Mouse (Mus musculus): ENCODE data around the gene Deup1. TPM values are rescaled to one million over a fixed set of nuclear protein-coding genes. Genes with fewer than 3 reads are reported as not detected.
"Not testable (repeated sequence)": the region's sequence is repeated elsewhere in the genome, so short reads cannot be mapped to it uniquely, and the experiment has no call there.

Gene Deup1
- polyA plus RNA-seq, 1 experiment from 2014 or later, result 0.82 TPM

- Histone ChIP-seq H3K4me2 (replicated peaks; ENCODE audit: low read depth, low read length) (no peak overlapping the region), H3K4me3 (ENCODE audit: low read length) (no peak overlapping the region), H3K27ac (ENCODE audit: low read length) (no peak overlapping the region), H3K9ac (replicated peaks; ENCODE audit: low read length) (no peak overlapping the region), H3K4me1 (ENCODE audit: insufficient read depth, low read length) (no peaks in the 10 kb centered on the region), H3K36me3 (ENCODE audit: insufficient read depth, low read length) (no peaks in the 10 kb centered on the region), H3K9me3 (ENCODE audit: low read length) (0 out of 2 replicates have a peak, but pooled peaks cover 3% of the 10 kb centered on the region), H3K27me3 (ENCODE audit: insufficient read depth, low read length) (no peaks in the 10 kb centered on the region)
- 73% methylated on average over 13 of the region's 13 CpGs for WGBS
- no peak for ATAC-seq (ENCODE audit: low FRiP score, low TSS enrichment)
These were observed 52.8 kb downstream of the Deup1 start for GRCm38 (mm10) chr9:15574750-15575454.

- no peak for ATAC-seq (ENCODE audit: low FRiP score, low TSS enrichment)
- Histone ChIP-seq H3K9me3 (ENCODE audit: low read length) (no peaks in the 10 kb centered on the region), H3K9ac (replicated peaks; ENCODE audit: low read length) (no peak overlapping the region), H3K4me2 (replicated peaks; ENCODE audit: low read depth, low read length) (no peak overlapping the region), H3K36me3 (ENCODE audit: insufficient read depth, low read length) (no peaks in the 10 kb centered on the region), H3K4me1 (ENCODE audit: insufficient read depth, low read length) (no peaks in the 10 kb centered on the region), H3K27me3 (ENCODE audit: insufficient read depth, low read length) (no peaks in the 10 kb centered on the region), H3K27ac (ENCODE audit: low read length) (no peak overlapping the region), H3K4me3 (ENCODE audit: low read length) (no peak overlapping the region)
- 82% methylated on average over 7 of the region's 7 CpGs for WGBS
These were observed 65.4 kb downstream of the Deup1 start for GRCm38 (mm10) chr9:15562353-15562752.

GRCm38 (mm10) chr9:15560451-15560850 lies 67.3 kb downstream of the Deup1 start:
- H3K9ac ChIP-seq (replicated peaks; ENCODE audit: low read length), result no peak overlapping the region
- no peaks in the 10 kb centered on the region for H3K36me3 ChIP-seq (ENCODE audit: insufficient read depth, low read length)
- H3K9me3 ChIP-seq (ENCODE audit: low read length), result no peaks in the 10 kb centered on the region
- H3K4me1 ChIP-seq (ENCODE audit: insufficient read depth, low read length), result no peaks in the 10 kb centered on the region
- H3K27ac ChIP-seq (ENCODE audit: low read length), result no peak overlapping the region
- WGBS, result 83% methylated on average over 3 of the region's 3 CpGs
- H3K4me3 ChIP-seq (ENCODE audit: low read length), result no peak overlapping the region
- no peak for ATAC-seq (ENCODE audit: low FRiP score, low TSS enrichment)
- no peak overlapping the region for H3K4me2 ChIP-seq (replicated peaks; ENCODE audit: low read depth, low read length)
- H3K27me3 ChIP-seq (ENCODE audit: insufficient read depth, low read length), result no peaks in the 10 kb centered on the region

GRCm38 (mm10) chr9:15553322-15553721 lies 74.4 kb downstream of the Deup1 start:
- H3K4me3 ChIP-seq (ENCODE audit: low read length), result no peak overlapping the region
- H3K9ac ChIP-seq (replicated peaks; ENCODE audit: low read length), result no peak overlapping the region
- 0 out of 2 replicates have a peak, but pooled peaks cover 4% of the 10 kb centered on the region for H3K9me3 ChIP-seq (ENCODE audit: low read length)
- no peak for ATAC-seq (ENCODE audit: low FRiP score, low TSS enrichment)
- no peak overlapping the region for H3K27ac ChIP-seq (ENCODE audit: low read length)
- no peaks in the 10 kb centered on the region for H3K4me1 ChIP-seq (ENCODE audit: insufficient read depth, low read length)
- peaks cover 4% of the 10 kb centered on the region for H3K36me3 ChIP-seq (ENCODE audit: insufficient read depth, low read length)
- H3K27me3 ChIP-seq (ENCODE audit: insufficient read depth, low read length), result no peaks in the 10 kb centered on the region
- no peak overlapping the region for H3K4me2 ChIP-seq (replicated peaks; ENCODE audit: low read depth, low read length)
- 88% methylated on average over 8 of the region's 8 CpGs for WGBS

GRCm38 (mm10) chr9:15551933-15552851 lies 75.5 kb downstream of the Deup1 start:
- Histone ChIP-seq H3K4me2 (replicated peaks; ENCODE audit: low read depth, low read length) (no peak overlapping the region), H3K27me3 (ENCODE audit: insufficient read depth, low read length) (no peaks in the 10 kb centered on the region), H3K36me3 (ENCODE audit: insufficient read depth, low read length) (peaks cover 7% of the 10 kb centered on the region), H3K9ac (replicated peaks; ENCODE audit: low read length) (no peak overlapping the region), H3K27ac (ENCODE audit: low read length) (no peak overlapping the region), H3K4me3 (ENCODE audit: low read length) (no peak overlapping the region), H3K9me3 (ENCODE audit: low read length) (0 out of 2 replicates have a peak, but pooled peaks cover 4% of the 10 kb centered on the region), H3K4me1 (ENCODE audit: insufficient read depth, low read length) (no peaks in the 10 kb centered on the region)
- 79% methylated on average over 15 of the region's 15 CpGs for WGBS
- ATAC-seq (ENCODE audit: low FRiP score, low TSS enrichment), result no peak

- H3K4me3 ChIP-seq (ENCODE audit: low read length); H3K4me1 ChIP-seq (ENCODE audit: insufficient read depth, low read length); H3K27me3 ChIP-seq (ENCODE audit: insufficient read depth, low read length); H3K27ac ChIP-seq (ENCODE audit: low read length); H3K36me3 ChIP-seq (ENCODE audit: insufficient read depth, low read length); ATAC-seq (ENCODE audit: low FRiP score, low TSS enrichment); H3K9me3 ChIP-seq (ENCODE audit: low read length); H3K4me2 ChIP-seq (replicated peaks; ENCODE audit: low read depth, low read length); H3K9ac ChIP-seq (replicated peaks; ENCODE audit: low read length): not testable (repeated sequence)
- WGBS, result 93% methylated on average over 6 of the region's 6 CpGs
These were observed 76.7 kb downstream of the Deup1 start for GRCm38 (mm10) chr9:15551073-15551472.

- ATAC-seq (ENCODE audit: low FRiP score, low TSS enrichment), result no peak
- H3K27me3 ChIP-seq (ENCODE audit: insufficient read depth, low read length), result no peaks in the 10 kb centered on the region
- 0 out of 2 replicates have a peak, but pooled peaks cover 4% of the 10 kb centered on the region for H3K9me3 ChIP-seq (ENCODE audit: low read length)
- H3K9ac ChIP-seq (replicated peaks; ENCODE audit: low read length), result no peak overlapping the region
- no peaks in the 10 kb centered on the region for H3K4me1 ChIP-seq (ENCODE audit: insufficient read depth, low read length)
- peaks cover 13% of the 10 kb centered on the region for H3K36me3 ChIP-seq (ENCODE audit: insufficient read depth, low read length)
- H3K4me2 ChIP-seq (replicated peaks; ENCODE audit: low read depth, low read length), result no peak overlapping the region
- WGBS, result 77% methylated on average over 4 of the region's 4 CpGs
- no peak overlapping the region for H3K4me3 ChIP-seq (ENCODE audit: low read length)
- H3K27ac ChIP-seq (ENCODE audit: low read length), result no peak overlapping the region
These were observed 77.2 kb downstream of the Deup1 start for GRCm38 (mm10) chr9:15550461-15550961.

GRCm38 (mm10) chr9:15541735-15542354 lies 85.9 kb downstream of the Deup1 start:
- 54% methylated on average over 5 of the region's 5 CpGs for WGBS
- peak; percentile 78 for ATAC-seq (ENCODE audit: low FRiP score, low TSS enrichment)
- H3K27ac ChIP-seq (ENCODE audit: low read length), result peak overlapping the region; percentile 27
- no peaks in the 10 kb centered on the region for H3K9me3 ChIP-seq (ENCODE audit: low read length)
- H3K4me1 ChIP-seq (ENCODE audit: insufficient read depth, low read length), result no peaks in the 10 kb centered on the region
- no peaks in the 10 kb centered on the region for H3K27me3 ChIP-seq (ENCODE audit: insufficient read depth, low read length)
- peaks cover 22% of the 10 kb centered on the region; the same call in 1 of the 2 replicates for H3K36me3 ChIP-seq (ENCODE audit: insufficient read depth, low read length)
- no peak overlapping the region for H3K4me3 ChIP-seq (ENCODE audit: low read length)
- H3K9ac ChIP-seq (replicated peaks; ENCODE audit: low read length), result no peak overlapping the region
- H3K4me2 ChIP-seq (replicated peaks; ENCODE audit: low read depth, low read length), result no peak overlapping the region

- H3K4me2 ChIP-seq (replicated peaks; ENCODE audit: low read depth, low read length), result no peak overlapping the region
- no peak for ATAC-seq (ENCODE audit: low FRiP score, low TSS enrichment)
- no peak overlapping the region for H3K4me3 ChIP-seq (ENCODE audit: low read length)
- no peaks in the 10 kb centered on the region for H3K27me3 ChIP-seq (ENCODE audit: insufficient read depth, low read length)
- H3K27ac ChIP-seq (ENCODE audit: low read length), result no peak overlapping the region
- H3K9ac ChIP-seq (replicated peaks; ENCODE audit: low read length), result no peak overlapping the region
- peaks cover 22% of the 10 kb centered on the region; the same call in 1 of the 2 replicates for H3K4me1 ChIP-seq (ENCODE audit: insufficient read depth, low read length)
- peaks cover 10% of the 10 kb centered on the region; the same call in 1 of the 2 replicates for H3K36me3 ChIP-seq (ENCODE audit: insufficient read depth, low read length)
- H3K9me3 ChIP-seq (ENCODE audit: low read length), result no peaks in the 10 kb centered on the region
- 90% methylated on average over 8 of the region's 8 CpGs for WGBS
These were observed 88.7 kb downstream of the Deup1 start for GRCm38 (mm10) chr9:15538979-15539533.
